Mouse (Mus musculus): ENCODE measurements around the gene Eepd1. TPM values are rescaled to one million over a fixed set of nuclear protein-coding genes. Genes with fewer than 3 reads are reported as not detected.
A peak's percentile ranks its signal among the peaks of the same experiment; 100 is the strongest.

Eepd1 gene
- total RNA-seq, 2 experiments from 2014 or later = 125 to 132 TPM

- no peak for DNase-seq (ENCODE audit: low spot score)
Observed at GRCm38 (mm10) chr9:25488581-25488980, 7.2 kb downstream of the Eepd1 start.

- no peak for DNase-seq (ENCODE audit: low spot score)
Observed at GRCm38 (mm10) chr9:25489221-25489960, 8.0 kb downstream of the Eepd1 start.

GRCm38 (mm10) chr9:25490278-25491145 is 9.2 kb downstream of the Eepd1 start:
- no peak for DNase-seq (ENCODE audit: low spot score)

- DNase-seq (ENCODE audit: low spot score) = no peak
Observed at GRCm38 (mm10) chr9:25493918-25494317, 12.6 kb downstream of the Eepd1 start.

GRCm38 (mm10) chr9:25495601-25496000 is 14.3 kb downstream of the Eepd1 start:
- peak; percentile 78 for DNase-seq (ENCODE audit: low spot score)

GRCm38 (mm10) chr9:25496196-25496595 is 14.8 kb downstream of the Eepd1 start:
- peak; percentile 60 for DNase-seq (ENCODE audit: low spot score)

GRCm38 (mm10) chr9:25496703-25497102 is 15.4 kb downstream of the Eepd1 start:
- no peak for DNase-seq (ENCODE audit: low spot score)

GRCm38 (mm10) chr9:25498770-25499169 is 17.4 kb downstream of the Eepd1 start:
- DNase-seq (ENCODE audit: low spot score) = peak; percentile 75

GRCm38 (mm10) chr9:25499306-25499705 is 18.0 kb downstream of the Eepd1 start:
- no peak for DNase-seq (ENCODE audit: low spot score)

- DNase-seq (ENCODE audit: low spot score) = peak; percentile 72
Observed at GRCm38 (mm10) chr9:25500031-25500430, 18.7 kb downstream of the Eepd1 start.

GRCm38 (mm10) chr9:25508825-25509224 is 27.5 kb downstream of the Eepd1 start:
- no peak for DNase-seq (ENCODE audit: low spot score)

- DNase-seq (ENCODE audit: low spot score) = no peak
Observed at GRCm38 (mm10) chr9:25510572-25510971, 29.2 kb downstream of the Eepd1 start.

GRCm38 (mm10) chr9:25513050-25513449 is 31.7 kb downstream of the Eepd1 start:
- DNase-seq (ENCODE audit: low spot score) = peak; percentile 53

GRCm38 (mm10) chr9:25513556-25513955 is 32.2 kb downstream of the Eepd1 start:
- DNase-seq (ENCODE audit: low spot score) = peak; percentile 61

- no peak for DNase-seq (ENCODE audit: low spot score)
Observed at GRCm38 (mm10) chr9:25516640-25517039, 35.3 kb downstream of the Eepd1 start.

GRCm38 (mm10) chr9:25517982-25518381 is 36.6 kb downstream of the Eepd1 start:
- DNase-seq (ENCODE audit: low spot score) = no peak

GRCm38 (mm10) chr9:25519193-25519592 is 37.8 kb downstream of the Eepd1 start:
- peak; percentile 69 for DNase-seq (ENCODE audit: low spot score)

- DNase-seq (ENCODE audit: low spot score) = no peak
Observed at GRCm38 (mm10) chr9:25520826-25521225, 39.5 kb downstream of the Eepd1 start.

- DNase-seq (ENCODE audit: low spot score) = no peak
Observed at GRCm38 (mm10) chr9:25521825-25522224, 40.5 kb downstream of the Eepd1 start.

GRCm38 (mm10) chr9:25526516-25526915 is 45.2 kb downstream of the Eepd1 start:
- DNase-seq (ENCODE audit: low spot score) = no peak

GRCm38 (mm10) chr9:25526927-25527337 is 45.6 kb downstream of the Eepd1 start:
- peak; percentile 46 for DNase-seq (ENCODE audit: low spot score)

GRCm38 (mm10) chr9:25527359-25528038 is 46.2 kb downstream of the Eepd1 start:
- peak; percentile 34 for DNase-seq (ENCODE audit: low spot score)

All from gastrocnemius, adult 18-20 months (tissue).